Mouse (Mus musculus) embryonic facial prominence, embryonic 11.5 days (tissue): ENCODE data around the gene Ccl6. TPM values are rescaled to one million over a fixed set of nuclear protein-coding genes. Genes with fewer than 3 reads are reported as not detected.

Source experiments
- ATAC-seq: fragments of 200-750 bp; cut with Nextera tagmentation; replicated peaks from 2 replicates; pipeline ENCODE4 v1.8.0; 2017; ENCODE audit warnings: low read depth; ENCODE audit not compliant: insufficient number of reproducible peaks, low FRiP score, low TSS enrichment
- DNase-seq: peaks from one replicate; pipeline ENCODE4 v3.0.0-alpha.2; 2015; ENCODE audit warnings: low spot score
- H3K27ac ChIP-seq: fragments of 300-500 bp; sonication (generic); replicated peaks from 2 replicates; pipeline ENCODE4 v1.5.1; 2014; ENCODE audit warnings: mild to moderate bottlenecking, low read depth, low read length, control low read depth
- H3K27me3 ChIP-seq: fragments of 300-500 bp; sonication (generic); 2 replicates; pipeline ENCODE4 v1.6.1; 2014; ENCODE audit warnings: mild to moderate bottlenecking, low read length, moderate library complexity, mixed read lengths; ENCODE audit not compliant: control insufficient read depth, insufficient read depth
- H3K36me3 ChIP-seq: fragments of 300-500 bp; sonication (generic); replicated peaks from 2 replicates; pipeline ENCODE4 v1.6.1; 2014; ENCODE audit warnings: low read depth, mild to moderate bottlenecking, low read length, moderate library complexity, mixed read lengths; ENCODE audit not compliant: control insufficient read depth, insufficient read depth
- H3K4me1 ChIP-seq: fragments of 300-500 bp; sonication (generic); 2 replicates; pipeline ENCODE4 v1.6.1; 2014; ENCODE audit warnings: low read length, mixed read lengths; ENCODE audit not compliant: control insufficient read depth, insufficient read depth
- H3K4me2 ChIP-seq: fragments of 300-500 bp; sonication (generic); 2 replicates; pipeline ENCODE4 v1.6.1; 2014; ENCODE audit warnings: low read depth, mild to moderate bottlenecking, control low read depth, low read length, moderate library complexity
- H3K4me3 ChIP-seq: fragments of 300-500 bp; sonication (generic); 2 replicates; pipeline ENCODE4 v1.5.1; 2014; ENCODE audit warnings: low read depth, low read length, control low read depth
- H3K9ac ChIP-seq: fragments of 300-500 bp; sonication (generic); replicated peaks from 2 replicates; pipeline ENCODE4 v1.6.1; 2014; ENCODE audit warnings: mild to moderate bottlenecking, control low read depth, low read length
- H3K9me3 ChIP-seq: fragments of 300-500 bp; sonication (generic); replicated peaks from 2 replicates; pipeline ENCODE4 v1.6.1; 2016; ENCODE audit warnings: mild to moderate bottlenecking, low read length, inconsistent platforms, mixed read lengths; ENCODE audit not compliant: control insufficient read depth
- WGBS: fragments of 180-500 bp; shearing (Covaris S2); extraction: QIAGEN DNeasy Blood & Tissue Kit; methylation state at CpG from one replicate; pipeline ENCODE4 v1.1.7; 2014; 5-methylcytosine and 5-hydroxymethylcytosine counted together
- polyA plus RNA-seq: library from polyadenylated mRNA; unstranded; fragments of >200 nt; fragmentation: Nextera tagmentation; extraction: Ambion mirVana; gene quantifications from 2 replicates; pipeline ENCODE4 v1.2.1, GENCODE M21; 2014

The Ccl6 gene
- 1.2 and 3.1 TPM in 2 replicates for polyA plus RNA-seq

- H3K4me1 ChIP-seq, result no peaks in the 10 kb centered on the region
- DNase-seq (no peak), ATAC-seq (no peak)
- H3K4me2 ChIP-seq, result no peak within 1 kb of the TSS
- H3K9me3 ChIP-seq, result no peaks in the 10 kb centered on the region
- H3K27me3 ChIP-seq, result no peaks in the 10 kb centered on the region
- H3K9ac ChIP-seq, result no peak within 1 kb of the TSS
- no peak within 1 kb of the TSS for H3K4me3 ChIP-seq
- no peaks in the 10 kb centered on the region for H3K36me3 ChIP-seq
- H3K27ac ChIP-seq, result no peak within 1 kb of the TSS
- WGBS, result 30% methylated on average over 2 of the region's 2 CpGs
Observed at GRCm38 (mm10) chr11:83592853-83593252, at the start of gene Ccl6. Ccl6 (minus strand) TSS chr11:83593087.

- no peaks in the 10 kb centered on the region for H3K27me3 ChIP-seq
- ATAC-seq (no peak), DNase-seq (no peak)
- no peak overlapping the region for H3K27ac ChIP-seq
- no peaks in the 10 kb centered on the region for H3K9me3 ChIP-seq
- H3K4me1 ChIP-seq, result no peaks in the 10 kb centered on the region
- H3K4me2 ChIP-seq, result no peak overlapping the region
- WGBS, result 88% methylated on average over 2 of the region's 2 CpGs
- H3K36me3 ChIP-seq, result no peaks in the 10 kb centered on the region
- no peak overlapping the region for H3K4me3 ChIP-seq
- H3K9ac ChIP-seq, result no peak overlapping the region
Observed at GRCm38 (mm10) chr11:83641216-83641615, 48.3 kb upstream of the Ccl6 start.

- Histone ChIP-seq H3K36me3 (no peaks in the 10 kb centered on the region), H3K4me1 (no peaks in the 10 kb centered on the region), H3K4me2 (no peak overlapping the region), H3K4me3 (no peak overlapping the region), H3K9ac (no peak overlapping the region), H3K27ac (no peak overlapping the region), H3K9me3 (no peaks in the 10 kb centered on the region), H3K27me3 (no peaks in the 10 kb centered on the region)
- WGBS, result 84% methylated on average over 5 of the region's 5 CpGs
- ATAC-seq, result no peak
- DNase-seq, result no peak
Observed at GRCm38 (mm10) chr11:83640141-83640540, 47.3 kb upstream of the Ccl6 start.

- H3K4me1 ChIP-seq, result no peaks in the 10 kb centered on the region
- DNase-seq (no peak), ATAC-seq (no peak)
- 52% methylated on average over 3 of the region's 3 CpGs for WGBS
- H3K9ac ChIP-seq, result no peak overlapping the region
- H3K4me2 ChIP-seq, result no peak overlapping the region
- no peaks in the 10 kb centered on the region for H3K36me3 ChIP-seq
- H3K27me3 ChIP-seq, result no peaks in the 10 kb centered on the region
- H3K4me3 ChIP-seq, result no peak overlapping the region
- no peaks in the 10 kb centered on the region for H3K9me3 ChIP-seq
- H3K27ac ChIP-seq, result no peak overlapping the region
Observed at GRCm38 (mm10) chr11:83639533-83639932, 46.6 kb upstream of the Ccl6 start.

- WGBS, result 60% methylated on average over 2 of the region's 2 CpGs
- H3K9me3 ChIP-seq, result no peaks in the 10 kb centered on the region
- ATAC-seq (no peak), DNase-seq (no peak)
- no peak overlapping the region for H3K27ac ChIP-seq
- no peak overlapping the region for H3K4me3 ChIP-seq
- H3K4me1 ChIP-seq, result no peaks in the 10 kb centered on the region
- no peaks in the 10 kb centered on the region for H3K36me3 ChIP-seq
- no peak overlapping the region for H3K4me2 ChIP-seq
- no peak overlapping the region for H3K9ac ChIP-seq
- no peaks in the 10 kb centered on the region for H3K27me3 ChIP-seq
Observed at GRCm38 (mm10) chr11:83638934-83639333, 46.0 kb upstream of the Ccl6 start.

GRCm38 (mm10) chr11:83636742-83637235, 43.9 kb upstream of the Ccl6 start:
- Histone ChIP-seq H3K27ac (no peak overlapping the region), H3K9me3 (no peaks in the 10 kb centered on the region), H3K4me1 (no peaks in the 10 kb centered on the region), H3K27me3 (no peaks in the 10 kb centered on the region), H3K4me3 (no peak overlapping the region), H3K4me2 (no peak overlapping the region), H3K9ac (no peak overlapping the region), H3K36me3 (no peaks in the 10 kb centered on the region)
- ATAC-seq, result no peak
- DNase-seq, result no peak
- 89% methylated on average over 1 of the region's 1 CpGs for WGBS

GRCm38 (mm10) chr11:83634898-83635297, 42.0 kb upstream of the Ccl6 start:
- Histone ChIP-seq H3K36me3 (no peaks in the 10 kb centered on the region), H3K9me3 (no peaks in the 10 kb centered on the region), H3K4me1 (no peaks in the 10 kb centered on the region), H3K4me2 (no peak overlapping the region), H3K4me3 (no peak overlapping the region), H3K27ac (no peak overlapping the region), H3K27me3 (no peaks in the 10 kb centered on the region), H3K9ac (no peak overlapping the region)
- 91% methylated on average over 2 of the region's 2 CpGs for WGBS
- no peak for DNase-seq
- ATAC-seq, result no peak

- Histone ChIP-seq H3K4me3 (no peak overlapping the region), H3K27me3 (no peaks in the 10 kb centered on the region), H3K27ac (no peak overlapping the region), H3K9ac (no peak overlapping the region), H3K9me3 (no peaks in the 10 kb centered on the region), H3K4me2 (no peak overlapping the region), H3K4me1 (no peaks in the 10 kb centered on the region), H3K36me3 (no peaks in the 10 kb centered on the region)
- no peak for ATAC-seq
- WGBS, result 53% methylated on average over 4 of the region's 4 CpGs
- no peak for DNase-seq
Observed at GRCm38 (mm10) chr11:83634425-83634824, 41.5 kb upstream of the Ccl6 start.
